Mouse (Mus musculus) MEL (cell line): ENCODE data around the gene Col19a1. TPM values are rescaled to one million over a fixed set of nuclear protein-coding genes. Genes with fewer than 3 reads are reported as not detected.

Experiments
- DNase-seq: peaks from one replicate; pipeline ENCODE4 v3.0.0; 2011; ENCODE audit warnings: low read depth, low spot score
- H3K27ac ChIP-seq: 2 replicates; pipeline ENCODE4 v1.5.1; 2012; ENCODE audit warnings: low read depth, mild to moderate bottlenecking, control low read depth, low read length, moderate library complexity; ENCODE audit not compliant: control insufficient read depth
- H3K27me3 ChIP-seq, 2 experiments: fragments of 150-350 bp in 1 of 2; sonication (generic) in 1 of 2; 2 replicates each; pipeline ENCODE4 v1.6.1; 2012; ENCODE audit warnings: low read length in 2 of 2, mild to moderate bottlenecking in 2 of 2, improper control_type of control experiment in 1 of 2, moderate library complexity in 1 of 2; ENCODE audit not compliant: insufficient read depth in 2 of 2, control insufficient read depth in 1 of 2
- H3K36me3 ChIP-seq, 2 experiments: 2 replicates each; pipeline ENCODE4 v1.6.1; 2012 to 2014; ENCODE audit warnings: low read length in 2 of 2, improper control_type of control experiment in 1 of 2, inconsistent platforms in 1 of 2, mild to moderate bottlenecking in 1 of 2; ENCODE audit not compliant: insufficient read depth in 2 of 2, control insufficient read depth in 1 of 2
- H3K4me1 ChIP-seq, 2 experiments: fragments of 150-350 bp in 1 of 2; sonication (generic) in 1 of 2; 2 replicates each; pipeline ENCODE4 v1.6.1; 2012; ENCODE audit warnings: low read length in 2 of 2, improper control_type of control experiment in 1 of 2, mild to moderate bottlenecking in 1 of 2; ENCODE audit not compliant: insufficient read depth in 2 of 2, control insufficient read depth in 1 of 2
- H3K4me3 ChIP-seq, 2 experiments: fragments of 150-350 bp in 1 of 2; sonication (generic) in 1 of 2; 2 replicates each; pipeline ENCODE4 v1.5.1; 2012; ENCODE audit warnings: low read depth in 2 of 2, low read length in 2 of 2, mild to moderate bottlenecking in 2 of 2, moderate library complexity in 2 of 2, control low read depth in 1 of 2, improper control_type of control experiment in 1 of 2; ENCODE audit not compliant: control insufficient read depth in 1 of 2, insufficient read depth in 1 of 2
- H3K79me2 ChIP-seq: 2 replicates; pipeline ENCODE4 v1.6.1; 2012; ENCODE audit warnings: mild to moderate bottlenecking, low read length, moderate library complexity; ENCODE audit not compliant: control insufficient read depth, poor library complexity, insufficient read depth
- H3K9ac ChIP-seq: 2 replicates; pipeline ENCODE4 v1.6.1; 2012; ENCODE audit warnings: low read depth, mild to moderate bottlenecking, control low read depth, low read length, moderate library complexity; ENCODE audit not compliant: control insufficient read depth, poor library complexity, severe bottlenecking
- H3K9me3 ChIP-seq: fragments of 150-350 bp; sonication (generic); replicated peaks from 2 replicates; pipeline ENCODE4 v1.6.1; 2012; ENCODE audit warnings: mild to moderate bottlenecking, low read length, improper control_type of control experiment, moderate library complexity; ENCODE audit not compliant: insufficient read depth
- CHD1 ChIP-seq: IDR thresholded peaks from 2 replicates; pipeline ENCODE4 v1.6.1; 2012; ENCODE audit warnings: low read depth, mild to moderate bottlenecking, inconsistent platforms, low read length, improper control_type of control experiment
- CHD2 ChIP-seq: IDR thresholded peaks from 2 replicates; pipeline ENCODE4 v1.6.1; 2011; ENCODE audit warnings: low read length, improper control_type of control experiment
- CTCF ChIP-seq, 3 experiments: IDR thresholded peaks in 2 of 3; conservative IDR thresholded peaks in 1 of 3; 2 replicates each; pipeline ENCODE4 v1.5.1; 2011 to 2012; ENCODE audit warnings: low read length in 3 of 3, low read depth in 2 of 3, mild to moderate bottlenecking in 2 of 3, improper control_type of control experiment in 1 of 3, inconsistent platforms in 1 of 3, mixed read lengths in 1 of 3, moderate library complexity in 1 of 3; ENCODE audit not compliant: control insufficient read depth in 1 of 3, insufficient read depth in 1 of 3, poor library complexity in 1 of 3, severe bottlenecking in 1 of 3
- E2F4 ChIP-seq: IDR thresholded peaks from 2 replicates; pipeline ENCODE4 v1.6.1; 2011; ENCODE audit warnings: low read depth, low read length, improper control_type of control experiment, borderline replicate concordance
- ELF1 ChIP-seq: IDR thresholded peaks from 2 replicates; pipeline ENCODE4 v1.6.1; 2014; ENCODE audit warnings: low read depth, mild to moderate bottlenecking, inconsistent platforms, low read length, improper control_type of control experiment, moderate library complexity
- ETS1 ChIP-seq: IDR thresholded peaks from 2 replicates; pipeline ENCODE4 v1.6.1; 2012; ENCODE audit warnings: low read depth, mild to moderate bottlenecking, inconsistent platforms, low read length, improper control_type of control experiment, moderate library complexity
- GABPA ChIP-seq: IDR thresholded peaks from 2 replicates; pipeline ENCODE4 v1.6.1; 2012; ENCODE audit warnings: low read depth, mild to moderate bottlenecking, inconsistent platforms, low read length, improper control_type of control experiment, moderate library complexity
- JUND ChIP-seq: IDR thresholded peaks from 2 replicates; pipeline ENCODE4 v1.6.1; 2011; ENCODE audit warnings: low read depth, mild to moderate bottlenecking, improper control_type of control experiment, low read length
- MAX ChIP-seq: IDR thresholded peaks from 2 replicates; pipeline ENCODE4 v1.6.1; 2011; ENCODE audit warnings: low read length, improper control_type of control experiment
- MEF2A ChIP-seq: IDR thresholded peaks from 2 replicates; pipeline ENCODE4 v1.6.1; 2014; ENCODE audit warnings: low read depth, mild to moderate bottlenecking, inconsistent platforms, low read length, improper control_type of control experiment; ENCODE audit not compliant: poor library complexity, insufficient replicate concordance, severe bottlenecking; ENCODE audit errors: extremely low read depth
- MXI1 ChIP-seq: IDR thresholded peaks from 2 replicates; pipeline ENCODE4 v1.6.1; 2011; ENCODE audit warnings: mild to moderate bottlenecking, low read depth, low read length, improper control_type of control experiment
- MYB ChIP-seq: IDR thresholded peaks from 2 replicates; pipeline ENCODE4 v1.6.1; 2011; ENCODE audit warnings: mild to moderate bottlenecking, low read depth, low read length, improper control_type of control experiment
- MYC ChIP-seq: IDR thresholded peaks from 2 replicates; pipeline ENCODE4 v1.6.1; 2011; ENCODE audit warnings: low read depth, mild to moderate bottlenecking, low read length, improper control_type of control experiment, moderate library complexity
- NELFE ChIP-seq: IDR thresholded peaks from 2 replicates; pipeline ENCODE4 v1.6.1; 2011; ENCODE audit warnings: low read depth, low read length, improper control_type of control experiment
- POLR2A ChIP-seq, 2 experiments: IDR thresholded peaks; 2 replicates each; pipeline ENCODE4 v1.6.1; 2011 to 2012; ENCODE audit warnings: low read length in 2 of 2, mild to moderate bottlenecking in 2 of 2, control low read depth in 1 of 2, improper control_type of control experiment in 1 of 2, low read depth in 1 of 2, moderate library complexity in 1 of 2; ENCODE audit not compliant: control insufficient read depth in 1 of 2, insufficient read depth in 1 of 2, poor library complexity in 1 of 2
- POLR2AphosphoS2 ChIP-seq: IDR thresholded peaks from 2 replicates; pipeline ENCODE4 v1.6.1; 2011; ENCODE audit warnings: low read length, improper control_type of control experiment
- POLR2AphosphoS5 ChIP-seq: IDR thresholded peaks from 2 replicates; pipeline ENCODE4 v1.6.1; 2012; ENCODE audit warnings: low read depth, borderline replicate concordance, mild to moderate bottlenecking, inconsistent platforms, low read length, moderate library complexity, mixed read lengths
- RAD21 ChIP-seq: IDR thresholded peaks from 2 replicates; pipeline ENCODE4 v1.6.1; 2011; ENCODE audit warnings: mild to moderate bottlenecking, low read depth, low read length, improper control_type of control experiment
- SIN3A ChIP-seq: IDR thresholded peaks from 2 replicates; pipeline ENCODE4 v1.6.1; 2012; ENCODE audit warnings: low read length, improper control_type of control experiment, inconsistent platforms
- TAL1 ChIP-seq: IDR thresholded peaks from 2 replicates; pipeline ENCODE4 v1.6.1; 2012; ENCODE audit warnings: mild to moderate bottlenecking, inconsistent platforms, low read length, moderate library complexity, mixed read lengths
- TBP ChIP-seq: IDR thresholded peaks from 2 replicates; pipeline ENCODE4 v1.8.0; 2011; ENCODE audit warnings: low read depth, low read length, improper control_type of control experiment
- UBTF ChIP-seq: IDR thresholded peaks from 2 replicates; pipeline ENCODE4 v1.6.1; 2012; ENCODE audit warnings: low read depth, mild to moderate bottlenecking, inconsistent platforms, low read length, improper control_type of control experiment, moderate library complexity, borderline replicate concordance; ENCODE audit not compliant: insufficient read depth
- USF1 ChIP-seq: IDR thresholded peaks from 2 replicates; pipeline ENCODE4 v1.6.1; 2014; ENCODE audit warnings: low read depth, mild to moderate bottlenecking, inconsistent platforms, low read length, improper control_type of control experiment, moderate library complexity
- USF2 ChIP-seq, 2 experiments: IDR thresholded peaks; 2 replicates each; pipeline ENCODE4 v1.6.1; 2011 to 2012; ENCODE audit warnings: improper control_type of control experiment in 2 of 2, low read length in 2 of 2, borderline replicate concordance in 1 of 2, inconsistent platforms in 1 of 2, low read depth in 1 of 2, mild to moderate bottlenecking in 1 of 2; ENCODE audit not compliant: insufficient read depth in 1 of 2
- ZC3H11A ChIP-seq: IDR thresholded peaks from 2 replicates; pipeline ENCODE4 v1.6.1; 2012; ENCODE audit warnings: low read depth, mild to moderate bottlenecking, inconsistent platforms, low read length, improper control_type of control experiment
- ZMIZ1 ChIP-seq: IDR thresholded peaks from 2 replicates; pipeline ENCODE4 v1.6.1; 2012; ENCODE audit warnings: low read depth, mild to moderate bottlenecking, inconsistent platforms, low read length, improper control_type of control experiment, moderate library complexity
- ZNF384 ChIP-seq: IDR thresholded peaks from 2 replicates; pipeline ENCODE4 v1.6.1; 2012; ENCODE audit warnings: low read depth, mild to moderate bottlenecking, inconsistent platforms, low read length, improper control_type of control experiment
- polyA plus RNA-seq, 2 experiments: library from polyadenylated mRNA; stranded (reverse) in 1 of 2; unstranded in 1 of 2; fragments of >175 nt in 1 of 2; fragments of >200 nt in 1 of 2; gene quantifications; 2 replicates each; pipeline versions ENCODE4 v1.2.1 to v1.2.4; 2012; ENCODE audit warnings: low replicate concordance in 2 of 2, low read depth in 1 of 2; ENCODE audit not compliant: insufficient read length in 2 of 2, insufficient read depth in 1 of 2, missing spikeins in 1 of 2
- total RNA-seq: library from RNA; depleted of rRNA; stranded (reverse); fragments of 300-350 nt; gene quantifications from 2 replicates; pipeline ENCODE4 v1.2.3, GENCODE M21; 2012

Gene Col19a1
- total and polyA plus RNA-seq, 3 experiments: not detected

DNA sequence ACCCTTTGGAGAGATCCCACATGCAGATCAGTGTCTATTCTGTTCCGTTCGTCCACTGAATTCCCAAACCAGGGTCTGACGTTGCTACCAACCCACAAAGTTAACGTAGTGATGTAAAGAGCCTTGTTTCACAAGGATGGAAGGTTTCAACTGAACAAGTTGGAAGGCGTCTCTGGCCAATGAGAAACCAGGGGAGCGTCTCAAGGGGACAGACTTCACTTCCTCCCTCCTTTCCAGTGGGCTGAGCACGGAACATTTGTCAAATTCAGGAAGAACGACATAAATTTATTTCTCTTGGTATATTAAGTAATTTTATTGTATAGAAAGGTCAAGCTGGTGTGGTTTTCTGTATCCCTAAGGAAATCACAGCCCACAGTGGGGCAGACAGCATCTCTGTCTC is 38.2 kb downstream of the Col19a1 start:
- Histone ChIP-seq H3K27ac (no peak overlapping the region), H3K4me3 (no peak overlapping the region), H3K9me3 (no peaks in the 10 kb centered on the region), H3K79me2 (no peaks in the 10 kb centered on the region), H3K27me3 (no peaks in the 10 kb centered on the region), H3K36me3 (no peaks in the 10 kb centered on the region), H3K9ac (no peak overlapping the region), H3K4me1 (no peaks in the 10 kb centered on the region)
- no peak for TF ChIP-seq ZC3H11A
- no peak for TF ChIP-seq MYB
- TF ChIP-seq POLR2A (IDR thresholded peaks at IDR 0.05; ENCODE audit: control insufficient read depth in 1 of 2, insufficient read depth in 1 of 2, low read depth in 1 of 2, low read length in 2 of 2, poor library complexity in 1 of 2): no peak
- no peak for TF ChIP-seq ELF1
- no peak for TF ChIP-seq USF2 (IDR thresholded peaks at IDR 0.05; ENCODE audit: borderline replicate concordance in 1 of 2, insufficient read depth in 1 of 2, low read depth in 1 of 2, low read length in 2 of 2)
- no peak for TF ChIP-seq CTCF (IDR thresholded peaks at IDR 0.05 in 2 of 3, conservative IDR thresholded peaks at IDR 0.05 in 1 of 3; ENCODE audit: control insufficient read depth in 1 of 3, insufficient read depth in 1 of 3, low read depth in 2 of 3, low read length in 3 of 3, poor library complexity in 1 of 3, severe bottlenecking in 1 of 3)
- TF ChIP-seq POLR2AphosphoS5: no peak
- no peak for TF ChIP-seq TAL1
- TF ChIP-seq TBP: no peak
- no peak for TF ChIP-seq ZNF384
- no peak for TF ChIP-seq UBTF
- no peak for TF ChIP-seq E2F4
- no peak for TF ChIP-seq GABPA
- TF ChIP-seq JUND: no peak
- no peak for TF ChIP-seq MEF2A
- TF ChIP-seq MYC: no peak
- no peak for TF ChIP-seq RAD21
- TF ChIP-seq CHD1: no peak
- no peak for TF ChIP-seq CHD2
- DNase-seq: no peak

DNA sequence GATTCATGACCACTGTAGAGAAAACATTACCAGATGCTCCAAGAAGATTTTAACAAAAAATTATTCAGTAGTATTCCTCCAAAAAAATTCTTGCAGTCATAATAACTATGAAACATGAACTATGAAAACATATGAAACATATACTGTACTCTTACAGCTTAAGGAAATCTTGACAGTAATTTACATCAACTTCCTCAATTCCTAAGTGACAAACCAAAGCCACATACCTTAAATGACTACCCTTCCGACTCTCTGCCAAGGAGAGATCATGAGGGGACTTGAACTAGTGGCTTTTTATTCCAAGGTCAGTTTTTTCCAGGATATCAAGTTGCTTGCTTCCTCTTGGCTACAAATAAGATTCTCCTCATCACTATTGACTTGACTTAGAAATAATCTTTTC is 39.7 kb downstream of the Col19a1 start:
- Histone ChIP-seq H3K36me3 (no peaks in the 10 kb centered on the region), H3K27me3 (no peaks in the 10 kb centered on the region), H3K4me1 (no peaks in the 10 kb centered on the region), H3K4me3 (no peak overlapping the region), H3K27ac (no peak overlapping the region), H3K79me2 (no peaks in the 10 kb centered on the region), H3K9me3 (no peaks in the 10 kb centered on the region), H3K9ac (no peak overlapping the region)
- no peak for DNase-seq
- TF ChIP-seq SIN3A: no peak
- TF ChIP-seq MYB: no peak
- TF ChIP-seq POLR2AphosphoS2: no peak
- TF ChIP-seq ZMIZ1: no peak
- no peak for TF ChIP-seq ETS1
- TF ChIP-seq MEF2A: no peak
- TF ChIP-seq TAL1: no peak
- TF ChIP-seq USF1: no peak
- TF ChIP-seq NELFE: no peak
- no peak for TF ChIP-seq MXI1
- no peak for TF ChIP-seq TBP
- no peak for TF ChIP-seq ZC3H11A
- TF ChIP-seq MAX: no peak
